ENCODE assay signal across 14 mouse cellular contexts in genomic region chr2:163964606-163965560, GRCm38 (mm10). TPM values are rescaled to one million over a fixed set of nuclear protein-coding genes. Genes with fewer than 3 reads are reported as not detected.
DNase-seq lines count a peak whose midpoint lies in the region; ATAC-seq lines count a peak whose summit lies in the region.
"Had no signal": no experiment of that assay in that cellular context is flagged by ENCODE, and none has a peak within 500 bp of the region (broad histone marks: within the 10 kb centered on the region; RNA-seq: fewer than 3 reads in every experiment).

No protein-coding gene starts in this region.

- no peak overlapping the region for H3K4me3 ChIP-seq in heart, embryonic 12.5 days
- H3K4me3 ChIP-seq in lung, embryonic 16.5 days (ENCODE audit: low read length): no peak overlapping the region
- no peak overlapping the region for H3K4me3 ChIP-seq in forebrain, embryonic 16.5 days (replicated peaks; ENCODE audit: low read length)
- H3K4me3 ChIP-seq: limb, embryonic 13.5 days; midbrain, embryonic 15.5 days had no signal

- H3K9me3 ChIP-seq in heart, embryonic 12.5 days (replicated peaks): peaks cover 5% of the 10 kb centered on the region
- H3K9me3 ChIP-seq in lung, embryonic 16.5 days (ENCODE audit: control insufficient read depth, low read length): peaks cover 3% of the 10 kb centered on the region; the same call in 1 of the 2 replicates
- no peaks in the 10 kb centered on the region for H3K9me3 ChIP-seq in forebrain, embryonic 16.5 days (ENCODE audit: control insufficient read depth, low read length)
- H3K9me3 ChIP-seq: limb, embryonic 13.5 days; midbrain, embryonic 15.5 days had no signal

- H3K27me3 ChIP-seq in heart, embryonic 12.5 days (replicated peaks): no peaks in the 10 kb centered on the region
- no peaks in the 10 kb centered on the region for H3K27me3 ChIP-seq in lung, embryonic 16.5 days (ENCODE audit: control insufficient read depth, insufficient read depth, low read depth, low read length)
- no peaks in the 10 kb centered on the region for H3K27me3 ChIP-seq in forebrain, embryonic 16.5 days (replicated peaks; ENCODE audit: control insufficient read depth, insufficient read depth, low read length)
- H3K27me3 ChIP-seq: midbrain, embryonic 15.5 days had no signal

- no peak for ATAC-seq in heart, embryonic 12.5 days (ENCODE audit: insufficient number of reproducible peaks, low FRiP score)
- ATAC-seq in lung, embryonic 16.5 days (ENCODE audit: low read depth): peak; percentile 92
- ATAC-seq in megakaryocyte, adult 5-6 weeks (ENCODE audit: poor library complexity, severe bottlenecking): no peak
- no peak for ATAC-seq in forebrain, embryonic 16.5 days
- ATAC-seq: midbrain, embryonic 15.5 days had no signal

- DNase-seq in heart, adult 11 months: peak; percentile 89
- DNase-seq in Muller cell, postnatal 12 days (ENCODE audit: inconsistent ontology term): peak; percentile 7
- peak; percentile 90 for DNase-seq in cerebellum, adult 11 months
- no peak for DNase-seq in layer of hippocampus, adult 9-11 months
- DNase-seq: kidney, adult 2 months; right cerebral cortex, postnatal 14 days; thymus, adult 2 months had no signal

- no peak overlapping the region for H3K9ac ChIP-seq in heart, embryonic 12.5 days
- no peak overlapping the region for H3K9ac ChIP-seq in lung, embryonic 16.5 days (ENCODE audit: low read length)
- H3K9ac ChIP-seq in forebrain, embryonic 16.5 days (replicated peaks; ENCODE audit: low read depth, low read length): no peak overlapping the region
- H3K9ac ChIP-seq: limb, embryonic 13.5 days; midbrain, embryonic 15.5 days had no signal

- H3K27ac ChIP-seq in heart, embryonic 12.5 days (ENCODE audit: poor library complexity, severe bottlenecking): no peak overlapping the region
- H3K27ac ChIP-seq in lung, embryonic 16.5 days (ENCODE audit: low read length): peak overlapping the region; percentile 62; the same call in 1 of the 2 replicates
- no peak overlapping the region for H3K27ac ChIP-seq in forebrain, embryonic 16.5 days (ENCODE audit: low read length)
- H3K27ac ChIP-seq: limb, embryonic 13.5 days; midbrain, embryonic 15.5 days had no signal

- WGBS in heart, embryonic 12.5 days: 71% methylated on average over 17 of the region's 19 CpGs
- 48% methylated on average over 18 of the region's 19 CpGs for WGBS in lung, embryonic 16.5 days
- WGBS in forebrain, embryonic 16.5 days: 74% methylated on average over 17 of the region's 19 CpGs

- H3K4me1 ChIP-seq in heart, embryonic 12.5 days (replicated peaks): no peaks in the 10 kb centered on the region
- peaks cover 8% of the 10 kb centered on the region for H3K4me1 ChIP-seq in lung, embryonic 16.5 days (replicated peaks; ENCODE audit: control insufficient read depth, insufficient read depth, low read length)
- H3K4me1 ChIP-seq in forebrain, embryonic 16.5 days (replicated peaks; ENCODE audit: control insufficient read depth, insufficient read depth, low read length): no peaks in the 10 kb centered on the region
- H3K4me1 ChIP-seq: limb, embryonic 13.5 days; midbrain, embryonic 15.5 days had no signal

- H3K4me2 ChIP-seq in heart, embryonic 12.5 days: no peak overlapping the region
- no peak overlapping the region for H3K4me2 ChIP-seq in lung, embryonic 16.5 days (ENCODE audit: low read depth, low read length)
- H3K4me2 ChIP-seq in forebrain, embryonic 16.5 days (ENCODE audit: low read length): no peak overlapping the region
- H3K4me2 ChIP-seq: limb, embryonic 13.5 days; midbrain, embryonic 15.5 days had no signal

- no peaks in the 10 kb centered on the region for H3K36me3 ChIP-seq in heart, embryonic 12.5 days
- H3K36me3 ChIP-seq in lung, embryonic 16.5 days (ENCODE audit: control insufficient read depth, insufficient read depth, low read length): no peaks in the 10 kb centered on the region
- H3K36me3 ChIP-seq in forebrain, embryonic 16.5 days (ENCODE audit: control insufficient read depth, insufficient read depth): no peaks in the 10 kb centered on the region
- H3K36me3 ChIP-seq: limb, embryonic 13.5 days; midbrain, embryonic 15.5 days had no signal

RNA-seq across cellular contexts. Expression of gene Ywhab, which starts 29.9 kb away (rescaled TPM):
- 270 and 271 TPM in 2 replicates for polyA plus RNA-seq in heart, embryonic 12.5 days (2016; fragmentation: Nextera tagmentation; extraction: Ambion mirVana)
- 294 and 308 TPM in 2 replicates for polyA plus RNA-seq in lung, embryonic 16.5 days (2015; fragmentation: Nextera tagmentation; extraction: Ambion mirVana)
- 176 and 197 TPM in 2 replicates for total RNA-seq in megakaryocyte, adult 5-6 weeks (2015)
- 73.5 and 93.5 TPM in 2 replicates for total RNA-seq in megakaryocyte, adult 5-6 weeks (2017)
- 453 and 463 TPM in 2 replicates for polyA plus RNA-seq in forebrain, embryonic 16.5 days (2015; fragmentation: Nextera tagmentation; extraction: Ambion mirVana)

RNA-seq across cellular contexts. Expression of gene Rims4, which starts 46.4 kb away (rescaled TPM):
- 0.65 and 0.77 TPM in 2 replicates for polyA plus RNA-seq in heart, embryonic 12.5 days (2016; fragmentation: Nextera tagmentation; extraction: Ambion mirVana)
- polyA plus RNA-seq in lung, embryonic 16.5 days (2015; fragmentation: Nextera tagmentation; extraction: Ambion mirVana): 0.04 and 0.16 TPM in 2 replicates
- total RNA-seq in megakaryocyte, adult 5-6 weeks (2015): not detected in 2 replicates
- total RNA-seq in megakaryocyte, adult 5-6 weeks (2017): not detected in 2 replicates
- polyA plus RNA-seq in forebrain, embryonic 16.5 days (2015; fragmentation: Nextera tagmentation; extraction: Ambion mirVana): 7.0 and 9.8 TPM in 2 replicates
- polyA plus RNA-seq: C2C12 had no signal
